Mouse (Mus musculus) myocyte (in vitro differentiated cells): ENCODE data around the gene Ttc28. TPM values are rescaled to one million over a fixed set of nuclear protein-coding genes. Genes with fewer than 3 reads are reported as not detected.
A peak's percentile ranks its signal among the peaks of the same experiment; 100 is the strongest.

Experiments
- H3K27me3 ChIP-seq: one replicate; pipeline ENCODE4 v1.6.1; 2011; ENCODE audit not compliant: control insufficient read depth, insufficient read depth, insufficient read length
- H3K36me3 ChIP-seq: one replicate; pipeline ENCODE4 v1.6.1; 2011; ENCODE audit not compliant: control insufficient read depth, insufficient read depth
- H3K4me2 ChIP-seq: one replicate; pipeline ENCODE4 v1.6.1; 2011; ENCODE audit warnings: low read depth, control low read depth
- H3K4me3 ChIP-seq: one replicate; pipeline ENCODE4 v1.5.1; 2011; ENCODE audit warnings: mild to moderate bottlenecking, control low read depth, moderate library complexity
- H3K79me2 ChIP-seq: one replicate; pipeline ENCODE4 v1.6.1; 2011; ENCODE audit not compliant: control insufficient read depth, insufficient read depth
- H3ac ChIP-seq: one replicate; pipeline ENCODE4 v1.6.1; 2011; ENCODE audit not compliant: control insufficient read depth, insufficient read length
- CEBPB ChIP-seq: IDR thresholded peaks from 2 replicates; pipeline ENCODE4 v1.6.1; 2011; ENCODE audit warnings: mild to moderate bottlenecking, moderate library complexity; ENCODE audit not compliant: poor library complexity, insufficient read depth, severe bottlenecking
- E2F4 ChIP-seq: IDR thresholded peaks from one replicate; pipeline ENCODE4 v1.6.1; 2011; ENCODE audit warnings: mild to moderate bottlenecking, control low read depth, moderate library complexity; ENCODE audit not compliant: insufficient read depth
- MAX ChIP-seq: IDR thresholded peaks from one replicate; pipeline ENCODE4 v1.6.1; 2011; ENCODE audit warnings: low read depth, mild to moderate bottlenecking, control low read depth
- MYOD1 ChIP-seq, 3 experiments: IDR thresholded peaks; one replicate each; pipeline ENCODE4 v1.6.1; 2011; ENCODE audit warnings: control low read depth in 2 of 3, low read depth in 2 of 3, mild to moderate bottlenecking in 2 of 3, moderate library complexity in 1 of 3; ENCODE audit not compliant: insufficient read length in 2 of 3, control insufficient read depth in 1 of 3
- MYOG ChIP-seq, 3 experiments: IDR thresholded peaks; one replicate each; pipeline ENCODE4 v1.6.1; 2011; ENCODE audit warnings: control low read depth in 2 of 3, low read depth in 2 of 3, mild to moderate bottlenecking in 2 of 3; ENCODE audit not compliant: insufficient read length in 2 of 3, control insufficient read depth in 1 of 3, insufficient read depth in 1 of 3
- POLR2A ChIP-seq: IDR thresholded peaks from one replicate; pipeline ENCODE4 v1.6.1; 2011; ENCODE audit warnings: low read depth, mild to moderate bottlenecking, control low read depth, moderate library complexity; ENCODE audit not compliant: insufficient read length
- POLR2AphosphoS2 ChIP-seq: IDR thresholded peaks from one replicate; pipeline ENCODE4 v1.6.1; 2011; ENCODE audit warnings: low read depth, control low read depth; ENCODE audit not compliant: insufficient read length
- REST ChIP-seq: IDR thresholded peaks from one replicate; pipeline ENCODE4 v1.6.1; 2011; ENCODE audit warnings: mild to moderate bottlenecking, control low read depth, moderate library complexity; ENCODE audit not compliant: insufficient read depth, insufficient read length
- SRF ChIP-seq: IDR thresholded peaks from one replicate; pipeline ENCODE4 v1.6.1; 2011; ENCODE audit warnings: low read depth; ENCODE audit not compliant: control insufficient read depth, insufficient read length
- TCF12 ChIP-seq: IDR thresholded peaks from one replicate; pipeline ENCODE4 v1.6.1; 2011; ENCODE audit warnings: mild to moderate bottlenecking, control low read depth; ENCODE audit not compliant: poor library complexity, insufficient read depth, severe bottlenecking
- TCF3 ChIP-seq: IDR thresholded peaks from one replicate; pipeline ENCODE4 v1.6.1; 2011; ENCODE audit warnings: low read depth, control low read depth; ENCODE audit not compliant: insufficient read length
- USF1 ChIP-seq: IDR thresholded peaks from one replicate; pipeline ENCODE4 v1.6.1; 2011; ENCODE audit warnings: low read depth, mild to moderate bottlenecking, control low read depth, moderate library complexity
- polyA plus RNA-seq: library from polyadenylated mRNA; unstranded; fragments of >200 nt; fragmentation: generic; extraction: Trizol; gene quantifications from one replicate; pipeline ENCODE4 v1.2.1, GENCODE M21; 2012; ENCODE audit warnings: missing spikeins

Gene Ttc28
- polyA plus RNA-seq, 1 experiment, result 8.5 TPM

GRCm38 (mm10) chr5:111063991-111064390, 184.4 kb downstream of the Ttc28 start:
- H3K4me2 ChIP-seq, result no peak overlapping the region
- no peaks in the 10 kb centered on the region for H3K79me2 ChIP-seq
- no peak overlapping the region for H3ac ChIP-seq
- H3K36me3 ChIP-seq, result no peaks in the 10 kb centered on the region
- H3K4me3 ChIP-seq, result no peak overlapping the region
- no peak for TF ChIP-seq SRF
- TF ChIP-seq CEBPB, result no peak
- TF ChIP-seq REST, result no peak
- no peak for TF ChIP-seq MYOD1 (IDR thresholded peaks at IDR 0.05; ENCODE audit: control insufficient read depth in 1 of 3, insufficient read length in 2 of 3, low read depth in 2 of 3)
- TF ChIP-seq E2F4, result no peak
- TF ChIP-seq TCF12, result no peak
- no peak for TF ChIP-seq TCF3
- TF ChIP-seq POLR2AphosphoS2, result no peak
- no peak for TF ChIP-seq USF1
- no peak for TF ChIP-seq MYOG (IDR thresholded peaks at IDR 0.05; ENCODE audit: control insufficient read depth in 1 of 3, insufficient read depth in 1 of 3, insufficient read length in 2 of 3, low read depth in 2 of 3)
- TF ChIP-seq POLR2A, result no peak
- no peak for TF ChIP-seq MAX
- no peaks in the 10 kb centered on the region for H3K27me3 ChIP-seq

- no peaks in the 10 kb centered on the region for H3K27me3 ChIP-seq
- TF ChIP-seq USF1 (peak; percentile 76), SRF (no peak)
- H3K4me2 ChIP-seq, result peak overlapping the region; percentile 35
- H3ac ChIP-seq, result no peak overlapping the region
- H3K36me3 ChIP-seq, result no peaks in the 10 kb centered on the region
- H3K79me2 ChIP-seq, result no peaks in the 10 kb centered on the region
- H3K4me3 ChIP-seq, result no peak overlapping the region
These were observed 186.2 kb downstream of the Ttc28 start for GRCm38 (mm10) chr5:111065770-111066169.

GRCm38 (mm10) chr5:111069503-111069902, 189.9 kb downstream of the Ttc28 start:
- H3K4me2 ChIP-seq, result no peak overlapping the region
- TF ChIP-seq MYOD1 (IDR thresholded peaks at IDR 0.05; ENCODE audit: control insufficient read depth in 1 of 3, insufficient read length in 2 of 3, low read depth in 2 of 3), result no peak
- no peak for TF ChIP-seq POLR2A
- TF ChIP-seq USF1, result no peak
- TF ChIP-seq REST, result no peak
- no peak for TF ChIP-seq MYOG (IDR thresholded peaks at IDR 0.05; ENCODE audit: control insufficient read depth in 1 of 3, insufficient read depth in 1 of 3, insufficient read length in 2 of 3, low read depth in 2 of 3)
- TF ChIP-seq SRF, result no peak
- no peak for TF ChIP-seq TCF3
- no peak for TF ChIP-seq E2F4
- no peak for TF ChIP-seq CEBPB
- TF ChIP-seq POLR2AphosphoS2, result no peak
- TF ChIP-seq TCF12, result no peak

GRCm38 (mm10) chr5:111069931-111070330, 190.3 kb downstream of the Ttc28 start:
- Histone ChIP-seq H3K4me3 (no peak overlapping the region), H3K36me3 (no peaks in the 10 kb centered on the region), H3K4me2 (no peak overlapping the region), H3K79me2 (no peaks in the 10 kb centered on the region), H3ac (no peak overlapping the region), H3K27me3 (no peaks in the 10 kb centered on the region)
- TF ChIP-seq MAX (no peak), SRF (no peak), REST (no peak), USF1 (no peak), TCF12 (no peak), TCF3 (no peak), POLR2A (no peak), POLR2AphosphoS2 (no peak), MYOD1 (IDR thresholded peaks at IDR 0.05; ENCODE audit: control insufficient read depth in 1 of 3, insufficient read length in 2 of 3, low read depth in 2 of 3) (no peak), MYOG (IDR thresholded peaks at IDR 0.05; ENCODE audit: control insufficient read depth in 1 of 3, insufficient read depth in 1 of 3, insufficient read length in 2 of 3, low read depth in 2 of 3) (no peak), CEBPB (no peak), E2F4 (no peak)

More at GRCm38 (mm10) chr5:111069503-111069902, 189.9 kb downstream of the Ttc28 start:
- H3K4me3 ChIP-seq, result no peak overlapping the region
- no peaks in the 10 kb centered on the region for H3K27me3 ChIP-seq
- H3K36me3 ChIP-seq, result no peaks in the 10 kb centered on the region
- no peak overlapping the region for H3ac ChIP-seq
- H3K79me2 ChIP-seq, result no peaks in the 10 kb centered on the region

GRCm38 (mm10) chr5:111070361-111070760, 190.8 kb downstream of the Ttc28 start:
- no peaks in the 10 kb centered on the region for H3K27me3 ChIP-seq
- TF ChIP-seq TCF12, result no peak
- TF ChIP-seq CEBPB, result no peak
- no peak for TF ChIP-seq USF1
- TF ChIP-seq SRF, result no peak
- TF ChIP-seq POLR2A, result no peak
- no peak for TF ChIP-seq MAX
- TF ChIP-seq REST, result no peak
- no peak for TF ChIP-seq POLR2AphosphoS2
- no peak for TF ChIP-seq MYOD1 (IDR thresholded peaks at IDR 0.05; ENCODE audit: control insufficient read depth in 1 of 3, insufficient read length in 2 of 3, low read depth in 2 of 3)
- no peak for TF ChIP-seq TCF3
- no peak for TF ChIP-seq MYOG (IDR thresholded peaks at IDR 0.05; ENCODE audit: control insufficient read depth in 1 of 3, insufficient read depth in 1 of 3, insufficient read length in 2 of 3, low read depth in 2 of 3)
- no peak for TF ChIP-seq E2F4
- no peak overlapping the region for H3K4me3 ChIP-seq
- no peak overlapping the region for H3ac ChIP-seq
- no peak overlapping the region for H3K4me2 ChIP-seq
- no peaks in the 10 kb centered on the region for H3K79me2 ChIP-seq
- no peaks in the 10 kb centered on the region for H3K36me3 ChIP-seq
